Mouse (Mus musculus): ENCODE data around the gene Napb.

The Napb gene

GRCm38 (mm10) chr2:148687971-148688370 lies 44.3 kb downstream of the Napb start:
- in situ Hi-C loops (cut with MseI, MboI), result no loop called here

GRCm38 (mm10) chr2:148686862-148687261 lies 45.4 kb downstream of the Napb start:
- in situ Hi-C loops (cut with MseI, MboI), result no loop called here

- in situ Hi-C loops (cut with MseI, MboI), result no loop called here
Measured at GRCm38 (mm10) chr2:148685709-148686108, 46.6 kb downstream of the Napb start.

- in situ Hi-C loops (cut with MseI, MboI), result no loop called here
Measured at GRCm38 (mm10) chr2:148684972-148685371, 47.3 kb downstream of the Napb start.

GRCm38 (mm10) chr2:148683031-148683430 lies 49.2 kb downstream of the Napb start:
- in situ Hi-C loops (cut with MseI, MboI), result no loop called here

- in situ Hi-C loops (cut with MseI, MboI), result no loop called here
Measured at GRCm38 (mm10) chr2:148681461-148681891, 50.8 kb downstream of the Napb start.

- in situ Hi-C loops (cut with MseI, MboI), result no loop called here
Measured at GRCm38 (mm10) chr2:148680775-148681291, 51.4 kb downstream of the Napb start, which contains the start of gene Gzf1. Gene Gzf1, plus strand, starts transcription at chr2:148681023.

- in situ Hi-C loops (cut with MseI, MboI), result no loop called here
Measured at GRCm38 (mm10) chr2:148679346-148679745, 52.9 kb downstream of the Napb start.

- in situ Hi-C loops (cut with MseI, MboI), result no loop called here
Measured at GRCm38 (mm10) chr2:148677801-148678200, 54.5 kb downstream of the Napb start.

- in situ Hi-C loops (cut with MseI, MboI), result no loop called here
Measured at GRCm38 (mm10) chr2:148672199-148673096, 59.8 kb downstream of the Napb start, which contains the start of gene Nxt1. Gene Nxt1, plus strand, starts transcription at chr2:148672601.

- in situ Hi-C loops (cut with MseI, MboI), result no loop called here
Measured at GRCm38 (mm10) chr2:148663458-148663857, 68.8 kb downstream of the Napb start.

- in situ Hi-C loops (cut with MseI, MboI), result loop anchor here in 1 of 2 experiments (10.0 kb wide), 1 partner anchor 250 kb away; the partner anchor contains the start of gene Thbd
Measured at GRCm38 (mm10) chr2:148654961-148655360, 77.3 kb downstream of the Napb start.

GRCm38 (mm10) chr2:148650587-148651357 lies 81.5 kb downstream of the Napb start:
- in situ Hi-C loops (cut with MseI, MboI), result loop anchor here in 1 of 2 experiments (10.0 kb wide), 1 partner anchor 246 kb away; the partner anchor contains the start of gene Thbd

- in situ Hi-C loops (cut with MseI, MboI), result loop anchor here in 1 of 2 experiments (25.0 kb wide), 1 partner anchor 507 kb away; no protein-coding TSS in a partner anchor
Measured at GRCm38 (mm10) chr2:148644421-148645000, 87.8 kb downstream of the Napb start.

Data from mouse trophoblast stem cell (cell line).